Mouse (Mus musculus) midbrain, embryonic 13.5 days (tissue): ENCODE measurements at regions not wholly inside any gene's neighbourhood (a gene's known extent, or its start where the extent isn't known, plus 50 kb on each side); places are given as distances from the start of the nearest gene placed in this dataset.

Experiments used
- ATAC-seq: fragments of 200-750 bp; cut with Nextera tagmentation; 2 replicates; pipeline ENCODE4 v1.8.0; 2017; ENCODE audit warnings: mild to moderate bottlenecking, moderate TSS enrichment, moderate library complexity
- H3K27ac ChIP-seq: fragments of 300-500 bp; sonication (generic); 2 replicates; pipeline ENCODE4 v1.5.1; 2015; ENCODE audit warnings: inconsistent platforms, mild to moderate bottlenecking, moderate library complexity
- H3K27me3 ChIP-seq: fragments of 300-500 bp; sonication (generic); 2 replicates; pipeline ENCODE4 v1.6.1; 2015; ENCODE audit warnings: mild to moderate bottlenecking, inconsistent platforms
- H3K36me3 ChIP-seq: fragments of 300-500 bp; sonication (generic); 2 replicates; pipeline ENCODE4 v1.6.1; 2015; ENCODE audit warnings: mild to moderate bottlenecking, inconsistent platforms
- H3K4me1 ChIP-seq: fragments of 300-500 bp; sonication (generic); replicated peaks from 2 replicates; pipeline ENCODE4 v1.6.1; 2015; ENCODE audit warnings: inconsistent platforms
- H3K4me2 ChIP-seq: fragments of 300-500 bp; sonication (generic); replicated peaks from 2 replicates; pipeline ENCODE4 v1.6.1; 2015; ENCODE audit warnings: moderate library complexity, mild to moderate bottlenecking, inconsistent platforms
- H3K4me3 ChIP-seq: fragments of 300-500 bp; sonication (generic); replicated peaks from 2 replicates; pipeline ENCODE4 v1.5.1; 2015; ENCODE audit warnings: mild to moderate bottlenecking, inconsistent platforms
- H3K9ac ChIP-seq: fragments of 300-500 bp; sonication (generic); replicated peaks from 2 replicates; pipeline ENCODE4 v1.6.1; 2015; ENCODE audit warnings: mild to moderate bottlenecking, inconsistent platforms
- H3K9me3 ChIP-seq: fragments of 300-500 bp; sonication (generic); 2 replicates; pipeline ENCODE4 v1.6.1; 2016; ENCODE audit warnings: mild to moderate bottlenecking, inconsistent platforms
- WGBS: fragments of 180-500 bp; shearing (Covaris S2); methylation state at CpG from one replicate; pipeline ENCODE4 v1.1.7; 2015; 5-methylcytosine and 5-hydroxymethylcytosine counted together

GRCm38 (mm10) chr17:51683318-51683717, 149.8 kb downstream of the Satb1 start:
- Histone ChIP-seq H3K9me3 (no peaks in the 10 kb centered on the region), H3K4me2 (no peak overlapping the region), H3K4me1 (no peaks in the 10 kb centered on the region), H3K27ac (no peak overlapping the region), H3K4me3 (no peak overlapping the region), H3K27me3 (no peaks in the 10 kb centered on the region), H3K9ac (no peak overlapping the region), H3K36me3 (no peaks in the 10 kb centered on the region)
- ATAC-seq, result no peak
- WGBS, result 86% methylated on average over 4 of the region's 4 CpGs

GRCm38 (mm10) chr17:51682368-51682767, 150.7 kb downstream of the Satb1 start:
- 63% methylated on average over 3 of the region's 3 CpGs for WGBS
- Histone ChIP-seq H3K27ac (no peak overlapping the region), H3K27me3 (no peaks in the 10 kb centered on the region), H3K4me2 (no peak overlapping the region), H3K4me1 (no peaks in the 10 kb centered on the region), H3K9ac (no peak overlapping the region), H3K9me3 (no peaks in the 10 kb centered on the region), H3K4me3 (no peak overlapping the region), H3K36me3 (no peaks in the 10 kb centered on the region)
- no peak for ATAC-seq

DNA sequence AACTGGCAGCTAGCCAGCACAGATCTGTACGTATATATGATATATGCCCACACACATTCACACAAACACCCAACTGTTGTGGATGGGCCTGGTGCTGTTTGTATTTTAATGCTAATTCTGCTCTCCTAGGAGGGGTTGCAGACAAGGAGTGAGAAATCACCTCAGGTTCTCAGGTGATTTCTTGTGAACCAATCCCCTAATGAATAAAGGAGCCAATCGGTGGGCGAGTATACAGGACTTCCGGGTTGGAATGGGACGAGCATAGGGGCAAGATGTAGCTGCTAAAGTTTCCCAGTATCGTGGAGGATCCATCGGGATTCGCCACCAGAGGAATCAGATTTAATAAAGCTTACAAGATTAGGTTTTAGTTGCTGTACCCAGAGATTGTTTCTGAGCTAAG, 155.6 kb downstream of the Satb1 start:
- no peaks in the 10 kb centered on the region for H3K4me1 ChIP-seq
- no peak overlapping the region for H3K9ac ChIP-seq
- H3K36me3 ChIP-seq, result no peaks in the 10 kb centered on the region
- no peak overlapping the region for H3K4me3 ChIP-seq
- H3K4me2 ChIP-seq, result no peak overlapping the region
- no peaks in the 10 kb centered on the region for H3K27me3 ChIP-seq
- WGBS, result 95% methylated on average over 8 of the region's 8 CpGs
- no peak overlapping the region for H3K27ac ChIP-seq
- H3K9me3 ChIP-seq, result no peaks in the 10 kb centered on the region
- ATAC-seq, result no peak

- H3K9ac ChIP-seq, result no peak overlapping the region
- 86% methylated on average over 4 of the region's 4 CpGs for WGBS
- no peaks in the 10 kb centered on the region for H3K36me3 ChIP-seq
Measured at GRCm38 (mm10) chr17:51658408-51658807, 174.7 kb downstream of the Satb1 start.

DNA sequence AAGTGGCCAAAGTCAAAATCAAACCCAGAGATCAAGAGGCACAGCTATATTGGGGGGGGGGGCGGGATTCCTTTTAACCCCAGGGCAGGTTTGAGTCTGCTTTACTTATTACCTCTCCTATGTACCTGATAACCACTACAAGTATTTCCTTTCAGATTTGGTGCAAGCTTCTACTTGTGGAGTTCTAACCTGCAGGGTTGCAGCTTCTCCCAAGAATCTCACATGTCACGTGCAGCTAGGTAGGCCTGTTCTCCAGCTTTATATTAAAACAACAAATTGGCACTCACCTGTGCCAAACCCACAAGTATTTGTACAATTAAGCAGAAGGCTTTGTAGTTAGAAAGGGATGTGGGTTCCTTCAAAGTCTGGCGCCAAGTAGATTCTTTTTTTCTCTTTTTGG, 179.2 kb downstream of the Satb1 start:
- Histone ChIP-seq H3K27ac (no peak overlapping the region), H3K9ac (no peak overlapping the region), H3K4me1 (no peaks in the 10 kb centered on the region), H3K27me3 (no peaks in the 10 kb centered on the region), H3K36me3 (no peaks in the 10 kb centered on the region), H3K4me2 (no peak overlapping the region), H3K4me3 (no peak overlapping the region), H3K9me3 (no peaks in the 10 kb centered on the region)
- WGBS, result 89% methylated on average over 3 of the region's 3 CpGs
- ATAC-seq, result no peak

More at GRCm38 (mm10) chr17:51658408-51658807, 174.7 kb downstream of the Satb1 start:
- ATAC-seq, result no peak
- Histone ChIP-seq H3K4me2 (no peak overlapping the region), H3K9me3 (no peaks in the 10 kb centered on the region), H3K4me1 (no peaks in the 10 kb centered on the region), H3K4me3 (no peak overlapping the region), H3K27ac (no peak overlapping the region), H3K27me3 (no peaks in the 10 kb centered on the region)

GRCm38 (mm10) chr17:51651880-51652279, 181.2 kb downstream of the Satb1 start:
- 90% methylated on average over 2 of the region's 2 CpGs for WGBS
- Histone ChIP-seq H3K27me3 (no peaks in the 10 kb centered on the region), H3K4me3 (no peak overlapping the region), H3K4me1 (no peaks in the 10 kb centered on the region), H3K9me3 (no peaks in the 10 kb centered on the region), H3K4me2 (no peak overlapping the region), H3K36me3 (no peaks in the 10 kb centered on the region), H3K9ac (no peak overlapping the region), H3K27ac (no peak overlapping the region)
- ATAC-seq, result no peak

GRCm38 (mm10) chr17:51649213-51649815, 183.8 kb downstream of the Satb1 start:
- Histone ChIP-seq H3K36me3 (no peaks in the 10 kb centered on the region), H3K27ac (no peak overlapping the region), H3K27me3 (no peaks in the 10 kb centered on the region), H3K4me2 (no peak overlapping the region), H3K9ac (no peak overlapping the region), H3K4me1 (no peaks in the 10 kb centered on the region), H3K4me3 (no peak overlapping the region), H3K9me3 (no peaks in the 10 kb centered on the region)
- 87% methylated on average over 12 of the region's 12 CpGs for WGBS
- no peak for ATAC-seq

DNA sequence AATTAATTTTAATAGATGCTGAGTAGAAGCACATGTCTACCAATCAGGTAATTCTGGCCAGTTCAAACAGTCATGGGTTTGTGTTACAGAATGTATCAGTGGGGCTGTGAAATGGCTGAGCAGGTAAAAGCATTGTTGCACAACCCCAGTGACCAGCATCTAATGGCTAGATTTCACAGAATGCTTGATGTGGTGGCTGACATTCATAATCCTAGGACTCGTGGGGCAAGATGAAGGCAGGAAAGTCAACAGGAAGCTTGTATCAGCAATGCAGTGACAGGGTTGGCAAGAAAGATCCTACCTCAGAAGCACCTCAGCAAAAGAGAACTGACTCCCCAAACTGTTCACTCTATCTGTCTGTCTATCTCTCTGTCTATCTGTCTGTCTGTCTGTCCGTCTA, 186.7 kb downstream of the Satb1 start:
- no peaks in the 10 kb centered on the region for H3K36me3 ChIP-seq
- H3K27ac ChIP-seq, result no peak overlapping the region
- H3K9me3 ChIP-seq, result no peaks in the 10 kb centered on the region
- no peak for ATAC-seq
- no peaks in the 10 kb centered on the region for H3K27me3 ChIP-seq
- no peak overlapping the region for H3K9ac ChIP-seq
- H3K4me3 ChIP-seq, result no peak overlapping the region
- H3K4me2 ChIP-seq, result no peak overlapping the region
- 86% methylated on average over 2 of the region's 2 CpGs for WGBS
- no peaks in the 10 kb centered on the region for H3K4me1 ChIP-seq

DNA sequence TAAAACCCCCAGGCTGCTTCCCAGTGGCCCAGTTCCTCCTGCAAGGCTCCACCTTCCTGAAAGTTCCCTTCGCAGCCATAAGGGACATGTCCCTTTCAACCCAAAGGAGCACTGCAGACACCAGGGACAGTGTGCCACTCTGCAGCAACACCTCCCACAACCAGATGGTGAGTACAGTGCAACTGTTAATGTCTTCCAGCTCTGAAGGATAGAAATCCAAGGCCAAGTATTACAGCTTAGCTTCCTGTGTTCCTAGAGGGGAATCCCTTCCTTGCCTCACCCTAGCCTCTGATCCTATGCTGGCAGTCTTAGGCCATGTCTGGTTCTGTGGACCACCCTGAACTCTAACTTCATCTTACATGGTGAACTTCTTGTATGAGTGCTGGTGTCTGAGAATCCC, 187.2 kb downstream of the Satb1 start:
- ATAC-seq, result no peak
- no peaks in the 10 kb centered on the region for H3K4me1 ChIP-seq
- H3K9me3 ChIP-seq, result no peaks in the 10 kb centered on the region
- no peak overlapping the region for H3K4me3 ChIP-seq
- H3K27me3 ChIP-seq, result no peaks in the 10 kb centered on the region
- no peak overlapping the region for H3K27ac ChIP-seq
- H3K4me2 ChIP-seq, result no peak overlapping the region
- 95% methylated on average over 1 of the region's 1 CpGs for WGBS
- no peaks in the 10 kb centered on the region for H3K36me3 ChIP-seq
- no peak overlapping the region for H3K9ac ChIP-seq

DNA sequence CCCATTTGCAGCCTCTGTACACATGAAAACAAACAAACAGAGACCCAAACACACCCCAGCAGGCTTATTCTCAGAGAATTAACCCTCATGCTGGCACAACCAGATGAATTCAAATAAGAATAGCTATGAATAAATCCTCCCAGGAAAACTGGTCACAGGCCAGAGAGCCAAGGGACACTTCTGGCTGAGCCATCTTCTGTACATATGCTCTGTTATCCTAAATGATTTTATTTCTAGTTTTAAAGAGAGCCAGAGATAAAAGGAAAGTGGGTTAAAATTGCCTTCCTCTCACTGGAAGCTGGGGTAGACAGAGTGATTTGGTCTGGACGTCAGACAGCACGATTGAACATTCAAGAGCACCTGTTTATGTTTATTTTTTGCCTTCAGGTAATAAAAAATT, 190.4 kb downstream of the Satb1 start:
- WGBS, result 92% methylated on average over 2 of the region's 2 CpGs

GRCm38 (mm10) chr17:51635913-51636312, 197.2 kb downstream of the Satb1 start:
- Histone ChIP-seq H3K4me2 (no peak overlapping the region), H3K4me1 (no peaks in the 10 kb centered on the region), H3K9me3 (no peaks in the 10 kb centered on the region), H3K27ac (no peak overlapping the region), H3K36me3 (no peaks in the 10 kb centered on the region), H3K9ac (no peak overlapping the region), H3K4me3 (no peak overlapping the region), H3K27me3 (no peaks in the 10 kb centered on the region)
- WGBS, result 95% methylated on average over 4 of the region's 4 CpGs
- no peak for ATAC-seq

More for the DNA sequence above, 190.4 kb downstream of the Satb1 start:
- H3K4me1 ChIP-seq, result no peaks in the 10 kb centered on the region
- H3K36me3 ChIP-seq, result no peaks in the 10 kb centered on the region
- no peak overlapping the region for H3K9ac ChIP-seq
- ATAC-seq, result no peak
- no peaks in the 10 kb centered on the region for H3K9me3 ChIP-seq
- no peak overlapping the region for H3K4me3 ChIP-seq
- no peaks in the 10 kb centered on the region for H3K27me3 ChIP-seq
- H3K4me2 ChIP-seq, result no peak overlapping the region
- no peak overlapping the region for H3K27ac ChIP-seq

DNA sequence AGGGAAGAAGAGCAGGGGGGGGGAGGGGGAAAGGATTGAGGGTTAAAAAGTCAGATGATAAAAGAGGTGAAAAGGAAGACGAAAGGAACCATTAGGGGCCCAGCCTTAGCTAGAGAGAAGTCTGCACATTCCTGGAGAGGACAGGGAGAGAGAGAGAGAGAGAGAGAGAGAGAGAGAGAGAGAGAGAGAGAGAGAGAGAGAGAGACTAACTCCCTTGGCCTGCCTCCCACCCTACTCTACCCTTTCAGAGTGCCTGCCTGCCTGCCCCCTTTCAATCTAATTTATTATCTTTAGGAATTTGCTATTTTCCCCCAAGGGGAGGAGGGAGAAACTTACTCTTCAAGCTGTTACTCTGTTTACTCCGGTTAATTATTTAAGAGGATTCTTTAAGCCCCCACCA, 201.5 kb downstream of the Satb1 start:
- ATAC-seq, result no peak
- H3K9me3 ChIP-seq, result no peaks in the 10 kb centered on the region
- no peaks in the 10 kb centered on the region for H3K4me1 ChIP-seq
- no peak overlapping the region for H3K27ac ChIP-seq
- no peaks in the 10 kb centered on the region for H3K27me3 ChIP-seq
- H3K4me2 ChIP-seq, result no peak overlapping the region
- H3K9ac ChIP-seq, result no peak overlapping the region
- no peaks in the 10 kb centered on the region for H3K36me3 ChIP-seq
- 48% methylated on average over 2 of the region's 2 CpGs for WGBS
- no peak overlapping the region for H3K4me3 ChIP-seq

DNA sequence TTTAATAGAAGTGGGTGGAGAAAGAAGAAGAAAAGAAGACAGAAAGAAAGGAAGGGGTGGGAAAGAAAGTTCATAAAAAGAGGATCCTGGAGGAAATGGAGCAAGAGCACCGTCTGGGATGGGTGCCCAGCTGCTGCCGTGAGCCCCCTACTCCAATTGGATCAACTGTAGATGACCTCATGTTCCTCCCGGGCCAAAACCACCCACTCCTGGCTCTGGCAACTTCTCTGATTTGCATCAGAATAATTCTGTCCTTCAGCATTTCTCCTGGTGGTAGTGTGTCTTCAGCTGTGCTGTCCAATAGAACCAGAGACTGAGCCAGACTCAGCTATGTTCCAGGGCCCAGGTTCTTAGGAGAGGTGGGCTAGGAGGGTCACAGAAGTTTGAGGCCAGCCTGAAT, 212.6 kb downstream of the Satb1 start:
- Histone ChIP-seq H3K4me1 (no peaks in the 10 kb centered on the region), H3K27me3 (no peaks in the 10 kb centered on the region), H3K9me3 (no peaks in the 10 kb centered on the region), H3K4me2 (no peak overlapping the region), H3K27ac (no peak overlapping the region), H3K9ac (no peak overlapping the region), H3K4me3 (no peak overlapping the region), H3K36me3 (no peaks in the 10 kb centered on the region)
- WGBS, result 55% methylated on average over 3 of the region's 3 CpGs
- no peak for ATAC-seq
